Mouse (Mus musculus): ENCODE data around the gene Mybph.

GRCm38 (mm10) chr1:134242286-134242685 is 49.0 kb downstream of the Mybph start:
- no peak for TF ChIP-seq CTCF (IDR thresholded peaks at IDR 0.05; ENCODE audit: low read depth)
- no peak for TF ChIP-seq EP300 (IDR thresholded peaks at IDR 0.05; ENCODE audit: low read depth)
